Mouse (Mus musculus): ENCODE results near the gene Cd34.
A peak's percentile ranks its signal among the peaks of the same experiment; 100 is the strongest.

Cd34 gene

GRCm38 (mm10) chr1:194938715-194939114 lies at the start of gene Cd34:
TSS of gene Cd34 (plus strand) at chr1:194938819.
- DNase-seq (ENCODE audit: low spot score in 2 of 2) = no peak

DNA sequence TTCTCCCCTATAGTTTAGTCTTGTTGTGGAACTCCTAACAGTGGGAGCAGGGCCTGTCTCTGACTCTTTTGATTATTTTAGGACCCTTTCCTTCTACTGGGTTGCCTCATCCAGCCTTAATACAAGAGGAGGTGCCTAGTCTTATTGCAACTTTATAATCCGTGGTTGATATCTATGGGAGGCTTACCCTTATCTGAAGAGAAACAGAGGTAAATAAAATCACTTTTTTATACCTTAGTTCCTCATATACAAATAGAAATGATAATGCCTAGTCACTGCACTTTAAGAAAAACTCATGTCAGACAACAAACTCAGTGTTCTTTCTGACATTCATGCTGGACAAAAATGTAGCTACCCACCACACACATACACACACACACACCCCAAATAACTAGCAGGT lies 44.1 kb upstream of the Cd34 start:
- no peak for DNase-seq (ENCODE audit: low spot score in 2 of 2)

DNA sequence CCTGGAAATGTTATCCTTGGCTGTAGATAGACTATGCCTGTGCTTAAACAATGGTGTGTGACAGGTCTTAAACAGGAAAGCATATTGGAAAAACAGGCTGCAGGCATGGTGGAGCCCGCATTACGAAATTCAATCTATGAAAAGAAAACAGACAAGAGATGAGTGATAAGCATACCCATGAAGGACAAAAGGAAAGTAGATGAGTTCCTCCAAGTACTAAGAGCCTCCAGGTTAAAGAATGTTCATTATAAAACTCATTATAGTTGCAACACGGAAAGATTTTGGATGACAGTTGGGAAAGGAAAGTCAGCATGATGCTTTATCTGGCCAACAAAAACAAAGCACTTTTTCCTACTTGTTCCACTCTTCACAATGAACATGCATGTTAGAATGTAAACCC lies 43.3 kb upstream of the Cd34 start:
- DNase-seq (ENCODE audit: low spot score in 2 of 2) = no peak

DNA sequence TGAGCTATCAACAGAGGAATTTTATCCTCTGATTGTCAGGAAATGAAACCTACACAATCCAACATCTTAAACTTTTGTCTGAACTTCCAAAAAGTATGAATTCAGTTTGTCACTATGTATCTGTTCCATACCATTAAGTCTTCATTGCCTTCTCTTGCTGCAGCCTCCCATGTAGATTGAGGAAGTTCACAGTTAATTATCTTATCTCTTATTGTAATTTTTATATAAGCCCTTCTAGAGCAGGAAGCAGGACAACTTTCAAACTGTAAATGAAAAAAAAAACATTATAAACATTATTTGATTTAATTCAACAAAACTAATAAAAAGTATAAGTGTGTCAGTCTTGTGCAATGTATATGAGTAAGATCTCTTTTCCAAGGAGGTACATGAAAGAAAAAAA lies 37.5 kb upstream of the Cd34 start:
- no peak for DNase-seq (ENCODE audit: low spot score in 2 of 2)

DNA sequence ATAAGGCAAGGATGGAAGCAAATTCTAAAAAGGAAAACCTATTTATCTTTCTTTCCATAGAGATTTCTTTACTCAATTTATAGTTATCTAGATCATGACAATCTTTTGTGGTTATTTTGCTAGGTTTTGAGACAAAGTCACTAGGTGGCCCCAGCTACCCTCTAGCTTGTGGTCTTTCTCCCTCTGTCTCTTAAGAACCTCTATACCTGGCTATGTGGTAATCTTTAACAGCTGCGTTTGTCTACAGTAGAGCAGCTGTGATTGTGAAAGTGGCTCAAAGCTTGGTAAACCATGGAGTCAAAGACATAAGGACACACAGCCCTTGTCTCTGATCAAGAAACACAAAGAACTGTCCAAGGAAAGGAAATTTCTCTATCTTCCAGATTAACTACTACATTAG lies 36.8 kb upstream of the Cd34 start:
- no peak for DNase-seq (ENCODE audit: low spot score in 2 of 2)

GRCm38 (mm10) chr1:194908956-194909355 lies 29.7 kb upstream of the Cd34 start:
- no peak for DNase-seq (ENCODE audit: low spot score in 2 of 2)

DNA sequence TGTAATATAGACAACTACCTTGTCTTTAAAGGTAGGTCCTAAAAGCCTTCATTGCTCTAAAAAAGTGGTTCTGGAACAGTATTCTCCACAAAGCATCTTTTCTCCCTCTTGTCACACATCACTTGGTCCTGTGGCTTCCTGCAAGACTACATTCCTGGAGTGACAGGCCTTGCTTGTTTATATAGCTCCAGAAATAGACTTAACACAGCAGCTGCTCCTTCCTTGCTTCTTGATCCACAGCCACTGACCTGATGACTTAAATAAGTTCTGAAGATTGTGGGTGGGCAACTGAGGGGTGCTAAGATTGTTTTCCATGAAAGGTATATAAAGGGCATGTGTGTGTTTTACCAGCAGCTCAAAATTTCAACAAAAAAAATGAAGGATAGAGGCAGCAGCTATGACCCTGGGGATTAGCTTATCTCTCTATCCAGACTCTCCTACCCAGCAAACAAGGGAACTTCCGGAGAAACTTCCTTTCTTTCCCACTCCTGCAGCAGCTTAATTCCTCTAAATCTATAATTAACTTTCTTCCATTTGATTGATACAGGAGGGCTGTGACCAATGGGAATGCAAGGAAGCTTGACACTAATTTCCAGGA lies 12.8 kb upstream of the Cd34 start:
- DNase-seq (ENCODE audit: low spot score in 2 of 2) = no peak

DNA sequence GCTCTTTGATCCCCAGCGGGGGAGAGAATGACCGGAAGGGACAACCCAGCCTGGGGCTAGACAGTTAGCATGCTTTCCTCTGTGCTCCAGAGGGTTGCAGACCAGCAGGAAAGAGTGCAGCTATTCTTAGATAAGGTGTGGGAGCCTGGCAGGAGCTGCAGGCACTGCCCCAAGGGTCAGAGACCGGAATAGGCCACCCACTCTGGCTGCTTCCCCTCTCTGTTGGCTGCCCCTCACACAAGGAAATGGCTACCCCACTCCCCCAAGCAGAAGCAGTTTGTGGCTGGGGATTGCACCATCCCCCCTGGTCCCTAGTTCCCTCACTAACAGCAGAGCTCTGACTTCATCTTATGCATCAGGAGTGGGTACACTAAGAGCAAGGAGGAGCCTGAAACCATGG lies 10.7 kb upstream of the Cd34 start:
- DNase-seq (ENCODE audit: low spot score in 2 of 2) = no peak

DNA sequence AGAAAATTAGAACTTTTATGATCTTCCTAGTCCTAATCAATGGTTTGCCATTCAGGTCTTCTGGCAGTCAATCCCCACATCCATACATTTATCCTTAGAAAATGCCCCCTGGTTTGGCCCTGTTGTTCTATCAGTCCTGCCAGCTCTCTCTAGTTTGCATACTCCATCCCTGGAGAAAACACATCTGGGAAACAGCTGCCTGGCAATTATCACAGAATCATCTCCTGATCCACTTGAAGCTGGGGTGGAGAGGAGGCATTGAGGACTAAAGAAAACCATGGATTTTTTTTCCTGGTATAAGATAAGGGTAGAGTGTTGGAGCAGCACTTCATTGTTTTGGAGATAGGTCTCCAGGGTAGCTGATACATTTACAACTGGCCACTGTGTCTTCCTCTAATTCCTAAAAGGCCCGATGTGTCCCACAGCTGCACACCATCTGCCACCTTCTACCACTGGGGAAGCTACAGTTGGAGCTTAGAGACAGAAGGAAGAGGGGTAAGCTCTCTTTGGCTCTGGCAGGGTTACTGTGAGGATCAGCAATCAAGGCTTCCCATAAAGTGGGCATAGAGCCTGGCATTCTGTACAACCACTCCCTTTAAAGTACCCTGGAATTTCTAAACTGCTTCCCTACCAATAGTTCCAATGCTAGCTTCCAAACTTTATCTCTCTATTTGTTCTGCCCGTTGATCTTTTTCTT lies 9.2 kb upstream of the Cd34 start:
- DNase-seq (ENCODE audit: low spot score in 2 of 2) = no peak

- peak in 1 of 2 experiments; percentile 37 for DNase-seq (ENCODE audit: low spot score in 2 of 2)
Observed at GRCm38 (mm10) chr1:194929972-194930355, 8.7 kb upstream of the Cd34 start.

- no peak for DNase-seq (ENCODE audit: low spot score in 2 of 2)
Observed at GRCm38 (mm10) chr1:194930706-194931105, 7.9 kb upstream of the Cd34 start.

DNA sequence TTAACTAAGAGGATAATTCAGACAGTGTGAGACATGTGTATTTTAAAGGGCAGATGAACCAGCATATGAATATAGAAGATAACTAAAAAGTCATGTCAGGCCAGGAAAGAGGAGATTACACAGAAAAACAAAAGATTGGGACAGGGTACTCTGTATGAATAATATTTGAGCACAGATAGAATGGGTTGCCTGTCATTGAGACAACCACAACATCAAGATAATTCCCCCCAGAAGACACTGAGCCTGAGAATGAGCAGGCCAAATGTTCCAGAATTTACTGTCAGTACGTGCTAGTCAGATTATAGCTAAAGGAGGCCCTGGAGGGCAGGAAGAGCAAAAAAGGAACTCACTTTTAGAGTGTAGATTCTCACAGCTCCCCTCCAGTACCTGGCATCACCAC lies 3.3 kb upstream of the Cd34 start:
- DNase-seq (ENCODE audit: low spot score in 2 of 2) = no peak

GRCm38 (mm10) chr1:194941528-194941927 lies 2.9 kb downstream of the Cd34 start:
- DNase-seq (ENCODE audit: low spot score in 2 of 2) = no peak

GRCm38 (mm10) chr1:194942912-194943311 lies 4.3 kb downstream of the Cd34 start:
- no peak for DNase-seq (ENCODE audit: low spot score in 2 of 2)

DNA sequence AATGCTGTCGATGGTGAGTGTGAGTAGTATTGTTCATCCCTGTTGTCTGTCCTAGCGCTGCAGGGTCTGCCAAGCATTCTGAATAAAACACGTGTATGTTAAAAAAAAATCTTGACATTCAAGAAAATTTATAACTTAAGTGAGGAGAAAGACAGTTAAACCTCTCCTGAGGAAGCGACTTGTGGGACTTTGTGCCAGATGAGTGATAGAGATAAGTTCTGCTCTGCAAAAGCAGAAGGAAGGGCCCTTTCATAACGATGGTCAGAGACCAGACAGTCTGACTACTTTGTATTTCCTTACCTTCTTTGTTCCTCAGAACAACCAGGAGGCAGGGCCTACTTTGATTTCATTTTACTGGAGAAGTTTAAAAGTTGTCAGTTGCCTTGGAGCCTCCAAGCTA lies 4.9 kb downstream of the Cd34 start:
- DNase-seq (ENCODE audit: low spot score in 2 of 2) = no peak

GRCm38 (mm10) chr1:194945382-194945781 lies 6.8 kb downstream of the Cd34 start:
- DNase-seq (ENCODE audit: low spot score in 2 of 2) = no peak

GRCm38 (mm10) chr1:194946467-194946866 lies 7.8 kb downstream of the Cd34 start:
- no peak for DNase-seq (ENCODE audit: low spot score in 2 of 2)

GRCm38 (mm10) chr1:194950913-194951312 lies 12.3 kb downstream of the Cd34 start:
- no peak for DNase-seq (ENCODE audit: low spot score in 2 of 2)

GRCm38 (mm10) chr1:194952891-194953290 lies 14.3 kb downstream of the Cd34 start:
- DNase-seq (ENCODE audit: low spot score in 2 of 2) = no peak

DNA sequence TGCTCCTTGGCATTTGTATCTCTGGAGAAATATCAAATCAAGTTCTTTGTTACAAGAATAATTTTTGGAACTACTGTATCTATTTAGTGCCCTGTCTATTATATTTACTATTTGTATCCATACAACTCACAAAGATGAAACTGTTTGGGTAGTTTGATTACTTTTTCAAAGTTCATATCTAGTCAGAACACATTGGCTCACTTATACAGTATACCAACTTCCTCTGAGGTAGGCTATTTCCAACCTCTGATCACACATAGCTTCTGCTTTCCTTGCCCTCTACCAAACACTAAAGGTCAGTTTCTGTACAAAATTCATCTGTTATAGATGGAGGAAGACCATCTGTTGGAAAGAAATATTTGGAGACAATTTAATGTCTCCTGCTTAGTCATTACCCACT lies 16.1 kb downstream of the Cd34 start:
- no peak for DNase-seq (ENCODE audit: low spot score in 2 of 2)

DNA sequence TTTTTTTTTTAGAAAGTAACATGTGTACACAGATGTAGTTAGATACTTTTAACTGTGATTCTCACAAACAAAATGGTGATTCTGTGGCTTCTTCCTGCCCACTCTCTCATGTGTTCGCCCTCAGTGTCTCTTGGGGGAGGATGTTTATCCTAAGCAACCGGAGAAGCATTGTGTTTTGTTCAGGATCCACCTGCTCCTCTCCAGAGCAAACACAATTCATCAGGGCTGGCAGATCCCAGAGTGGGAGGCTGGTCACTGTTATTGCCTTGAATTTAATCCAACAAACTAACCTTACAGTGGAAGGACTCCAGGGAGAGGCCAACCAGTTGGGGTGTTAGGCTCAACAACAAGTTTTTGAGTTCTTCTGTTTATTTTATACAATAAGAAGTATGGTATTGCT lies 17.1 kb downstream of the Cd34 start:
- DNase-seq (ENCODE audit: low spot score in 2 of 2) = no peak

DNA sequence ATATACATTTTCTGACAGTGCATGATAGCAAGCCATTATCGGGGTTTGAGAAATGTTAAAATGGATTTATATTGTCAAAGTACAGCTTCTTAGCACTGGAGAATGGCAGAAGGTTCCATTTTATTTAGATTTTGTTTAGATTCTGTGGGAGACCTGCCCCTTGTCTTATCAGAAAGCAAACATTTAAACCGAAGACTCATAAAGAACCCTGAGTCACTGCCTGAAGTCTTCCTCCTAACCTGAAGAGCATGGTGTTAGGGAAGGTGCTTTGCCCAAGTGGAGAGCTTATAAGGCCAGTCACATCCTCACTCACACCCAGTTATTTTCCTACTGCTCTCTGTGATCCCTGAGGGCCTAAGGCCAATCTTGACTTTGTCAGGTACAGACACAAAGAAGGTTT lies 18.4 kb downstream of the Cd34 start:
- DNase-seq (ENCODE audit: low spot score in 2 of 2) = no peak

DNA sequence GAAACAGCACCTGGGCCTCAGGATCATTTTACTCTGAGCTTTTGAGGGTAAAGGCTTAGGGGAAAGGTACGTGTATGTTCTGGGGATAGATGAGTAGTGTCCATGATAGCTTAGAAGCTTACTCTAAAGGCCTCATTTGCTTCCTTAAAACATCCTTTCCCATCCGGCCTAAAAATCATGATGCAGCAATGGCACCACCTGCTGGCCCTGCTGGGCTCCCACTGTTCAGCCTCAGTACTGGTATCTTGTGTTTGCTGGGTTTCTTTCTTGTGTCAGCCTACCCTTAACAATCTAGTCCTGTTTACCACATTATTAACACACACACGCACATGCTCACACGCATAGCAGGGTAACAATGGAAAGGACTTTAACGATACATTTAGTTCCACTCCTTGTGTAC lies 23.6 kb downstream of the Cd34 start:
- DNase-seq (ENCODE audit: low spot score in 2 of 2) = peak; percentile 50 to 75

DNA sequence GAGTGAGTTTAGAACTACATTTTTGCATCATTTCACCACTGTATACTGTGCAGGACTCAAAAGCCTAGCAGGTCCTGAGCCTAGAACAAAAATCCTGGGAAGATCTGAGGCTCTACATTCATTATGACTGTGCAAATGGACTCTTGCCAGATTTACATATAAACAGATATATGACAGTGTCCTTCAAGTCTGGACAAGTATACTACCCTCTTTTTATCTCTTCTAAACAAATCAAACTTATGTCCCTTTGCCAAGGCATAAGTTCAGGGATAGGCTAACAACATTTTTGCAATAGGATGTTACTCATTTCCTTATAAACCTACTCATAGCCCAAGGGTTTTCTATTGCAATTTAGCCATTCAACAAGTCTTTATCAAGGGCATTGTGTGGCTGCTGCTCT lies 24.1 kb downstream of the Cd34 start:
- DNase-seq (ENCODE audit: low spot score in 2 of 2) = no peak

Data from frontal cortex, postnatal 10 days (tissue).